Mouse (Mus musculus) forebrain, embryonic 12.5 days (tissue): ENCODE results near the gene Serpinb1a. TPM values are rescaled to one million over a fixed set of nuclear protein-coding genes. Genes with fewer than 3 reads are reported as not detected.

Source experiments
- ATAC-seq: fragments of 200-750 bp; cut with Nextera tagmentation; 2 replicates; pipeline ENCODE4 v1.8.0; 2017; ENCODE audit warnings: moderate TSS enrichment; ENCODE audit not compliant: low FRiP score
- H3K27ac ChIP-seq: fragments of 300-500 bp; sonication (generic); 2 replicates; pipeline ENCODE4 v1.5.1; 2016; ENCODE audit warnings: mild to moderate bottlenecking
- H3K27me3 ChIP-seq: fragments of 300-500 bp; sonication (generic); 2 replicates; pipeline ENCODE4 v1.6.1; 2016; ENCODE audit warnings: mild to moderate bottlenecking
- H3K36me3 ChIP-seq: fragments of 300-500 bp; sonication (generic); replicated peaks from 2 replicates; pipeline ENCODE4 v1.6.1; 2016; ENCODE audit warnings: mild to moderate bottlenecking
- H3K4me1 ChIP-seq: fragments of 300-500 bp; sonication (generic); 2 replicates; pipeline ENCODE4 v1.6.1; 2016
- H3K4me2 ChIP-seq: fragments of 300-500 bp; sonication (generic); 2 replicates; pipeline ENCODE4 v1.6.1; 2016; ENCODE audit warnings: mild to moderate bottlenecking, moderate library complexity
- H3K4me3 ChIP-seq: fragments of 300-500 bp; sonication (generic); replicated peaks from 2 replicates; pipeline ENCODE4 v1.5.1; 2016; ENCODE audit warnings: mild to moderate bottlenecking
- H3K9ac ChIP-seq: fragments of 300-500 bp; sonication (generic); 2 replicates; pipeline ENCODE4 v1.6.1; 2016; ENCODE audit warnings: mild to moderate bottlenecking
- H3K9me3 ChIP-seq: fragments of 300-500 bp; sonication (generic); 2 replicates; pipeline ENCODE4 v1.6.1; 2016
- WGBS: fragments of 180-500 bp; shearing (Covaris S2); methylation state at CpG from one replicate; pipeline ENCODE4 v1.1.7; 2016; 5-methylcytosine and 5-hydroxymethylcytosine counted together
- polyA plus RNA-seq: library from polyadenylated mRNA; unstranded; fragments of >200 nt; fragmentation: Nextera tagmentation; extraction: Ambion mirVana; gene quantifications from 2 replicates; pipeline ENCODE4 v1.2.1, GENCODE M21; 2016

Gene Serpinb1a
- polyA plus RNA-seq, 1 experiment from 2014 or later, result 0.33 TPM

DNA sequence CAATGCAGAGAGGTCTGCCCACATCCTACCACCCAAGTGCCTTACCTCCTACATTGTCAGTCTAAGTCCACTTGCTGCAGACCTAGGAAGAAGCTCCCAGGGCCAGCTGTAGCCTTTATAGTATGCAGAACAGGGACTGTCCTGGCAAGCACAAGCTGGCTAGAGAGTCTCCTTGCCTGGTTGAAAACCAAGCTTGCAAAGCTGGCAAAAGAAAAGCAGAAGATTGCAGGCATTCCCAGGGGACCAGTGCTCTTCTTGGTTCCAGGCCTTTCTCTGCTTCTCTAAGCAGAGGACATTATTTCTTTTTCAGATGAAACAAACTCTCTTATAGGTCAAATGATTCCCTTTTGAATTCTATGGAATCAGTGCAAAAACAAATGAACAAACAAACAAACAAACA lies 12.5 kb upstream of the Serpinb1a start:
- H3K27me3 ChIP-seq, result no peaks in the 10 kb centered on the region
- peaks cover 3% of the 10 kb centered on the region; the same call in 1 of the 2 replicates for H3K4me1 ChIP-seq
- no peaks in the 10 kb centered on the region for H3K9me3 ChIP-seq
- no peaks in the 10 kb centered on the region for H3K36me3 ChIP-seq
- H3K4me2 ChIP-seq, result no peak overlapping the region
- H3K9ac ChIP-seq, result no peak overlapping the region
- H3K27ac ChIP-seq, result no peak overlapping the region
- ATAC-seq, result no peak
- no peak overlapping the region for H3K4me3 ChIP-seq

DNA sequence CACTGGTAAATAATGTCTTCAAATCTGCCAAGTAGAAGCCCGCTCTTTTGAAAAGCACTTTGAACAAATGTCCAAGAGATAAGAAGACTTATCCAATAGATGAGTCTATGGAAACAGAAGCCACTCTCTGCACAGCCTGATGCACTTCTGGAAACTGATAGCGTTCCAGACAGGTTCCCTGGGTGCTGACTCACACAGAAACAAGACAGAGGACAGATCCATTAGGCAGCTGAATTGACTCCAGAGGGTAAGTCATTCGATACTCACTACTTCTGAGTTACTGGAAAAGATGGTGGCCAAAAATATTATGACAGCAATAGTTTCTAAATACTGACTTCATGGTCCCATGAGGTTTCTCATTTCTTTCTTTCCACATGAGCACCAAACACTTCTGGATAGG lies 9.8 kb upstream of the Serpinb1a start:
- H3K36me3 ChIP-seq, result no peaks in the 10 kb centered on the region
- no peaks in the 10 kb centered on the region for H3K27me3 ChIP-seq
- H3K27ac ChIP-seq, result no peak overlapping the region

DNA sequence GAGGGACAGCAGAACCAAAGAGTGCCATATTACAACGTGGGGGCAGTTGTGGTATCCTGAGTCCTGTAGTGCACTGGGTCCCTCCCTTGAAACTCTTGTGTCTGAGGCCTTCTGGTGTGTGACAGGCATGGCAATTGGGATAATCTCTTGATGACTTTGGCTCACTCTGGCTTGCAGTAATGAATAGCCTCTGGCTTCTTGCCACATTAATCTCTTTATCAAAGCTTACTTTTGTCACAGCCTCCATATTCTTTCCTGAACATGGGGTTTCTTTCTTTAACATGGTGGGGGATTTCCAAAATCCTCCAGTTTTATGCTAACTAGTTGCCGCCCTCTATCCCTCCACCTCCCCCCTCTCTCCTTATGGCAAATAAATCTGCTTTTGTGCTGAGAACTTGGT lies 2.1 kb upstream of the Serpinb1a start:
- no peak for ATAC-seq
- Histone ChIP-seq H3K36me3 (no peaks in the 10 kb centered on the region), H3K4me1 (peaks cover 9% of the 10 kb centered on the region; the same call in 1 of the 2 replicates), H3K27me3 (no peaks in the 10 kb centered on the region), H3K27ac (no peak overlapping the region), H3K9me3 (no peaks in the 10 kb centered on the region), H3K4me3 (no peak overlapping the region), H3K9ac (no peak overlapping the region), H3K4me2 (no peak overlapping the region)
- 48% methylated on average over 2 of the region's 2 CpGs for WGBS

More for the DNA sequence above, 9.8 kb upstream of the Serpinb1a start:
- Histone ChIP-seq H3K4me2 (no peak overlapping the region), H3K9me3 (no peaks in the 10 kb centered on the region), H3K9ac (no peak overlapping the region), H3K4me3 (no peak overlapping the region), H3K4me1 (no peaks in the 10 kb centered on the region)
- no peak for ATAC-seq
- 86% methylated on average over 3 of the region's 3 CpGs for WGBS

DNA sequence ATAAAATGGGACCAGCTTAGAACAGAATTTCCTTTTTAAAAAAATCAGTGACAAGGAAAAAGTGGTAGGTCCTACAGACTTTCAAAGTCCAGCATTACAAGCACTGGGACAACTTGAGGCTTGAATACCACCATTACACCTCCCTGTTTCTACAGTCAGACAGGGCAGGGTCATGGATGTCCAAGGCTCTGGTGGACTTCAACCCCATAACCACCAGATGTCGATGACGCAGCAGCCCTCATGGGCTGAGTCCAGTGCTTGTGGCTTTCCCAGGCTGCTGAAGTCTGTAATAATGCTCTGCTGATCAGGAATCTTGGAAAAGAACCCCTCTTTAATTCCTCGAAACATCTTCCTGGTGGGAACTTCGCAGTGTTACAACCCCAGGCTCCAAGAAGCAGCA lies 1.6 kb upstream of the Serpinb1a start:
- Histone ChIP-seq H3K27ac (no peak overlapping the region), H3K9ac (no peak overlapping the region), H3K36me3 (no peaks in the 10 kb centered on the region), H3K4me3 (no peak overlapping the region), H3K9me3 (no peaks in the 10 kb centered on the region), H3K4me1 (peaks cover 9% of the 10 kb centered on the region; the same call in 1 of the 2 replicates), H3K4me2 (no peak overlapping the region), H3K27me3 (no peaks in the 10 kb centered on the region)
- ATAC-seq, result no peak
- 95% methylated on average over 4 of the region's 4 CpGs for WGBS

DNA sequence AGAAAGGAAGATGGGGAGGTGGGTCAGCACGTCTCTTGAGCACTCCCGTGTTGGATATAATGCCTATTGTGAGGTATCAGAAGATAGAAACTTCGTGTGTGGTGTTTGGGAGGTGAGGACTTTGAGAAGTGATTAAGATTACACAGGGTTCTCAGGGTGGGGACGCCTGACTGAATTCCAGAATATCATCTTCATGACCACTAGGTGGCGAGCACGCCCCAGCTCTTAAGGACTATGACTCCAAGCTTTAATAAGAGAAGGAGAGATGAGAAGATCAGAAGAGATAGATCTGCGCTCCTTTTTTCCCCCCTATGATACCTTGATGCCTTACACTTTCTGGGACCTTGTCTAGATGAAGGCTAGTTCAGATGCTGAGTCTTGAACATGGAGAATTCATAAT lies 982 bp upstream of the Serpinb1a start:
- 13% methylated on average over 7 of the region's 7 CpGs for WGBS
- no peak overlapping the region for H3K9ac ChIP-seq
- H3K9me3 ChIP-seq, result no peaks in the 10 kb centered on the region

DNA sequence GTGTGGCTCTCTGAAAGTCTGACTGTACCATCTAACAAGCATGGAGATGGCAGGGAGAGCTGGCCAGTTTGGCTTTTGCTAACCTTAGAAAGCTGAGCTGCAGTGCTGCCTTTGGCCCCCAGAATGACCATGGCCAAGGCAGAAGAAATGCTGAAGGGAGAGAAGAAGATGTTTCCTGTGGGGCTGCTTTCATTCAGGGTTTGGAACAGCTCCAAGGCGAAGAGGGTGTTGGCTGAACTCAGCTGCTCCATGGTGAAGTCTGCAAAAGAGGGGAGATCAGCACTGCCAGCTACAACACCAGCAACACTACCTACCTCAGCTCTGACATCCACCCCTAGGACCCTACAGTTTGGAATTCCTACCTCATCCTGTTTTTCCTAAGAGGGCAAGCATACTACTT lies 829 bp downstream of the Serpinb1a start:
- no peak for ATAC-seq
- Histone ChIP-seq H3K36me3 (no peaks in the 10 kb centered on the region), H3K9ac (no peak overlapping the region), H3K4me3 (no peak overlapping the region), H3K27ac (no peak overlapping the region), H3K9me3 (no peaks in the 10 kb centered on the region), H3K27me3 (no peaks in the 10 kb centered on the region), H3K4me1 (peaks cover 9% of the 10 kb centered on the region; the same call in 1 of the 2 replicates), H3K4me2 (no peak overlapping the region)
- WGBS, result 70% methylated on average over 1 of the region's 1 CpGs

More for the DNA sequence above, 982 bp upstream of the Serpinb1a start:
- H3K27ac ChIP-seq, result no peak overlapping the region
- 0 out of 2 replicates have a peak, but pooled peaks have one; percentile 46 for ATAC-seq
- no peak overlapping the region for H3K4me3 ChIP-seq
- H3K27me3 ChIP-seq, result no peaks in the 10 kb centered on the region
- peaks cover 9% of the 10 kb centered on the region; the same call in 1 of the 2 replicates for H3K4me1 ChIP-seq
- H3K4me2 ChIP-seq, result no peak overlapping the region
- H3K36me3 ChIP-seq, result no peaks in the 10 kb centered on the region

DNA sequence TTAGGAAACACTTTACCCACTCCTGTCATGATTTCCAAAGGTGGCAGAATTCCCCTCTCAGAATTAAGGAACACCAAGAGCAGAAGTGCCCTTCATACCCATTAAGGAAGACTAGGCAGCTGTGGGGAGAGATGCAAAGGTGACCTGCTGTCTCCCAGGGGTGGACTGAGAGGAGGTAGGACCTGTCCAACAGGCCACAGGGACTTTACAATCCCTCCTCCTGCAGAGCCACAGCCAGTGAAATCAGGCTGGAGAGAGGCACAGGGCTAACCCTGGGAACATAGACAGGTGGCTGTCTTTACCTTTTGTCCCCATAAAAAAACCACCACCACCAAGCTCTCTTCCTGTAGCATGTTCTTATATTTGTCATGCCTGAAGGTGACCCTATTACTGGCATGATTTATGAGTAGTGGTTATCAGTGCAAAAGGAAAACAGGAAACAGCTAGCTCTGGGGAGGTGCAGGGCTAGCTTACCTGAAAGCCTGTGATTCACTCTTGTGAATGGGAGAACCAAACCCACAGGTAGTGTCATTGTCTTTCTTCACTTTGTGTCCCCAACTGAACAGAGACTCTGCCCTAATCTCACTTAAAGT lies 1.4 kb downstream of the Serpinb1a start:
- ATAC-seq, result no peak
- H3K27ac ChIP-seq, result no peak overlapping the region
- H3K4me1 ChIP-seq, result peaks cover 9% of the 10 kb centered on the region; the same call in 1 of the 2 replicates

DNA sequence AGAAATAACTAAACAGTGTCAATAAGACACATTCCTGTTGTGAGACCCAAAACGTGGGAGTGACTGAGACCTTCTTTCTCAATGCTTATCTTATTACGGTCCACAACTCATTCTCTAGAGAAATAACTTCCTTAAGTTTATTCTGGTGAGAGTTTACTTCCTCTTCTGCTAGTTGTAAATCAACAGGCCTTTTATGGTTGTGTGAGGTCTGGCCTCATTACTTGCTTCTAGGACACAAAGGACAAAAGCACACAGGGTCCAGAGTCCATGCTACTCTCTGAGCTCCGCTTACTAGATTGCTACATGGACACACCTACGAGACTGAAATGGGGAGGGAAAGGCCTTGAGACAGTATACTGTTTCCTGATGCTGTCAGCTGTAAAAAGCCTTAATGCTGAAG lies 1.9 kb downstream of the Serpinb1a start:
- Histone ChIP-seq H3K4me1 (peaks cover 9% of the 10 kb centered on the region; the same call in 1 of the 2 replicates), H3K4me3 (no peak overlapping the region), H3K9me3 (no peaks in the 10 kb centered on the region), H3K36me3 (no peaks in the 10 kb centered on the region), H3K4me2 (no peak overlapping the region), H3K27ac (no peak overlapping the region), H3K27me3 (no peaks in the 10 kb centered on the region), H3K9ac (no peak overlapping the region)
- ATAC-seq, result no peak
- 76% methylated on average over 4 of the region's 4 CpGs for WGBS

More for the DNA sequence above, 1.4 kb downstream of the Serpinb1a start:
- no peaks in the 10 kb centered on the region for H3K27me3 ChIP-seq
- H3K9ac ChIP-seq, result no peak overlapping the region
- no peaks in the 10 kb centered on the region for H3K36me3 ChIP-seq
- no peak overlapping the region for H3K4me3 ChIP-seq
- H3K9me3 ChIP-seq, result no peaks in the 10 kb centered on the region
- H3K4me2 ChIP-seq, result no peak overlapping the region

DNA sequence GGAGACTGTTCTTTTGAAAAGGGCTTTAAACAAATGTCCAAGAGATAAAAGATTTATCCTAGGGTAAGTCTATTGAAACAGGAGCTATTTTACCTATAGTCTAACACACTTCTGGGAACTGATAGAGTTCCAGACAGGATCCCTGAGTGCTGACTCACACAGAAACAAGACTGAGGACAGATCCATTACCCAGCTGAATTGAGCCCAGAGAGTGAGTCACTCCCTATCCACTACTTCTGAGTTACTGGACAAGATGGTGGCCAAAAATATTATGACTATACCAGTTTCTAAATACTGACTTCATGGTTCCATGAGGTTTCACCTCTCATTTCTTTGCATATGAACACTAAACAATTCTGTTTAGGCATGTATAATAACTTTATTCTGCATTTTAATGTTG lies 4.8 kb downstream of the Serpinb1a start:
- no peak overlapping the region for H3K9ac ChIP-seq
- H3K4me2 ChIP-seq, result no peak overlapping the region
- no peak overlapping the region for H3K4me3 ChIP-seq
- no peak for ATAC-seq
- no peaks in the 10 kb centered on the region for H3K27me3 ChIP-seq
- H3K36me3 ChIP-seq, result no peaks in the 10 kb centered on the region
- H3K27ac ChIP-seq, result no peak overlapping the region
- 0 out of 2 replicates have a peak, but pooled peaks cover 3% of the 10 kb centered on the region for H3K4me1 ChIP-seq
- H3K9me3 ChIP-seq, result no peaks in the 10 kb centered on the region

DNA sequence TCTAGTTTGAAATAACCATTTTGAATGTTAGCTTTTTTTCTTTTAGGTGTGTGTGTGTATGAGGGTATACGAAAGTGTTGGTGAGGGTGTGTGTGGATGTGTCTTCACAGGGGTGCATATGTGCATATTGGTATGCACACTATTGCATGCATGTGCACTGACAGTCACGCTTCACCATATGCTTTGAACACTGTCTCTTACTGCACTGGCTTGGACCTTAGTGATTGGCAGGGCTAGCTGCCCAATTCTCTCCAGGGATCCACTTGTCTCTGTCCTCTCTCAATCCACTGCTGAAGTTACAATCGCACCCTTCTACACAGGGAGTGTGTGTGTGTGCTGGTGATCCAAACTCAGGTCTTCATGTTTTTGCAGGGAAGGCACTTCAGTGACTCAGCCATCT lies 9.6 kb downstream of the Serpinb1a start:
- Histone ChIP-seq H3K36me3 (no peaks in the 10 kb centered on the region), H3K4me2 (no peak overlapping the region), H3K4me1 (0 out of 2 replicates have a peak, but pooled peaks cover 3% of the 10 kb centered on the region), H3K9ac (no peak overlapping the region), H3K27me3 (no peaks in the 10 kb centered on the region), H3K9me3 (no peaks in the 10 kb centered on the region), H3K4me3 (no peak overlapping the region), H3K27ac (no peak overlapping the region)
- no peak for ATAC-seq
- WGBS, result 90% methylated on average over 3 of the region's 3 CpGs

DNA sequence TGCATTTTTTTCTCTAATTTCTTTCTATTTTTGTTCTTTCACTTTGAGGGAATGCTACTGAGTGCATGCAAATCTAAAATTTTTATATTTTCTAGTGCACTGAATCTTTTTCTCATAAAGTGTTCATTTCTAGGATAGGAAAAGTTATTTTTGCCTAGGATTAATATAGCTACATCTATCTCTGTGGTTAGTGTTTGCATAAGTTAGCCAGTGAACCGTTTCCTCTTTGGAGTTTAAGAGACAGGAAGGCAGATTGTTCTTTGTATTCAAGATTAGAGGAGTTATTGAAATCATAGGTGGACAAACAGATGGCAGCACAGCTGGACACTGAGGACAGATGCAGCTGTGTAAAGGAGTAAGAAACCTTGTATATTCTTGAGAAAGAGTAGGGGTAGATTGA lies 11.7 kb downstream of the Serpinb1a start:
- 51% methylated on average over 1 of the region's 1 CpGs for WGBS
- Histone ChIP-seq H3K4me2 (no peak overlapping the region), H3K9me3 (no peaks in the 10 kb centered on the region), H3K27me3 (no peaks in the 10 kb centered on the region), H3K4me3 (no peak overlapping the region), H3K27ac (no peak overlapping the region), H3K36me3 (no peaks in the 10 kb centered on the region), H3K4me1 (0 out of 2 replicates have a peak, but pooled peaks cover 3% of the 10 kb centered on the region), H3K9ac (no peak overlapping the region)
- ATAC-seq, result no peak

DNA sequence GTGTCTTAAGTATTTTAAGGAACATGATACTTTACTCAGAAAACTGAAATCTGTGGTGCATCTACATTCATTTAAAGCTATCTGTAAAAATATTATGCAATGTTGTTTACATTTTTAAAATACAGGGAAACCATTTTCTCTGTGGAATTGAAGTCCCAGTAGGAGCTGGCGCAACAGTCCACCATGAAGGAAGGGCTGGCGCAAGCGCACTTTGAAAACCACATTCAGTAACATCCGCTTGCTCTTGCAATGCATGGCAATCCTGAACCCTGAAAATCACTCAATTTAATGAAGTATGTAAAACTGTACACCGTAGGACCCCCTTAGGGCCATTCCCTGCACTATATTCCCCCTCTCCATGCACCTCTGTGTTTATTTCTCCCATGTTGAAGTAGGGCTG lies 16.5 kb downstream of the Serpinb1a start:
- 95% methylated on average over 5 of the region's 5 CpGs for WGBS
- ATAC-seq, result no peak

DNA sequence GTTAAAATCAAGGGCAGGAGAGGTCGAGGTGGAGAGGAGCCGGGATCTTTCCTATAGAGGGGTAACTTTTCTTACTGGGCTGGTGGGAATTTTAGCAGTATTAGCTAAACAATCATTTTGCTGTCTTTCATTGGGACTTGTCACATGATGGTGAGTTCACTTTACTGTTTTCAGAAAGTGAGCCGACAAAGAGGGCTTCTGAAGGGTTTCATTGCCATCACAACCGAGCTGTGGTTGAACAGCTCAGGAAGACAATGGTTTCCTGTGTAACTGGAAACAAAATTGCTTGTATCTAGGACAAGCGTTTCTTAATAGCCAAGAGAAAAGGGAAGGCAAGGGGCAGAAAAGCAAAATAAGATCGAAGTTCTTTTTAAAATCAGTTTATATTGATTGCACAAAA lies 17.7 kb downstream of the Serpinb1a start:
- 65% methylated on average over 6 of the region's 6 CpGs for WGBS
- Histone ChIP-seq H3K4me3 (no peak overlapping the region), H3K9ac (no peak overlapping the region), H3K4me1 (no peaks in the 10 kb centered on the region), H3K9me3 (no peaks in the 10 kb centered on the region), H3K4me2 (no peak overlapping the region), H3K36me3 (no peaks in the 10 kb centered on the region), H3K27ac (no peak overlapping the region), H3K27me3 (no peaks in the 10 kb centered on the region)
- ATAC-seq, result no peak

More for the DNA sequence above, 16.5 kb downstream of the Serpinb1a start:
- H3K36me3 ChIP-seq, result no peaks in the 10 kb centered on the region
- H3K27me3 ChIP-seq, result no peaks in the 10 kb centered on the region
- no peaks in the 10 kb centered on the region for H3K9me3 ChIP-seq
- H3K9ac ChIP-seq, result no peak overlapping the region
- no peaks in the 10 kb centered on the region for H3K4me1 ChIP-seq
- no peak overlapping the region for H3K27ac ChIP-seq
- no peak overlapping the region for H3K4me3 ChIP-seq
- H3K4me2 ChIP-seq, result no peak overlapping the region
